Mouse (Mus musculus) cerebellum, postnatal 10 days (tissue): ENCODE data around the gene 4930438A08Rik.
"Not testable (repeated sequence)": the region's sequence is repeated elsewhere in the genome, so short reads cannot be mapped to it uniquely, and the experiment has no call there.

Experiments used
- DNase-seq, 2 experiments: peaks; one replicate each; pipeline ENCODE4 v3.0.0; 2021; ENCODE audit warnings: mixed read lengths in 2 of 2

4930438A08Rik gene

GRCm38 (mm10) chr11:58274572-58274971 is at the start of gene 4930438A08Rik:
4930438A08Rik (plus strand) TSS chr11:58274799.
- DNase-seq: no peak

GRCm38 (mm10) chr11:58224872-58225271 is 49.7 kb upstream of the 4930438A08Rik start:
- DNase-seq: not testable (repeated sequence)

GRCm38 (mm10) chr11:58225655-58226054 is 48.9 kb upstream of the 4930438A08Rik start:
- peak; percentile 76 to 85 for DNase-seq

- no peak for DNase-seq
Observed at GRCm38 (mm10) chr11:58226425-58226824, 48.2 kb upstream of the 4930438A08Rik start.

GRCm38 (mm10) chr11:58228021-58228420 is 46.6 kb upstream of the 4930438A08Rik start:
- DNase-seq: not testable (repeated sequence)

- no peak for DNase-seq
Observed at GRCm38 (mm10) chr11:58230396-58230910, 44.1 kb upstream of the 4930438A08Rik start.

GRCm38 (mm10) chr11:58231156-58231555 is 43.4 kb upstream of the 4930438A08Rik start:
- no peak for DNase-seq

- DNase-seq: not testable (repeated sequence)
Observed at GRCm38 (mm10) chr11:58234551-58234950, 40.0 kb upstream of the 4930438A08Rik start.

- DNase-seq: peak; percentile 24 to 28
Observed at GRCm38 (mm10) chr11:58235152-58235551, 39.4 kb upstream of the 4930438A08Rik start.

- DNase-seq: peak; percentile 49 to 67
Observed at GRCm38 (mm10) chr11:58238840-58239791, 35.5 kb upstream of the 4930438A08Rik start.

- DNase-seq: peak; percentile 24 to 33
Observed at GRCm38 (mm10) chr11:58247294-58247693, 27.3 kb upstream of the 4930438A08Rik start.

- no peak for DNase-seq
Observed at GRCm38 (mm10) chr11:58249203-58249981, 25.2 kb upstream of the 4930438A08Rik start.

- DNase-seq: no peak
Observed at GRCm38 (mm10) chr11:58250550-58250949, 24.0 kb upstream of the 4930438A08Rik start.

GRCm38 (mm10) chr11:58254411-58254810 is 20.2 kb upstream of the 4930438A08Rik start:
- no peak for DNase-seq

- DNase-seq: no peak
Observed at GRCm38 (mm10) chr11:58257816-58258215, 16.8 kb upstream of the 4930438A08Rik start.

- no peak for DNase-seq
Observed at GRCm38 (mm10) chr11:58260156-58260555, 14.4 kb upstream of the 4930438A08Rik start.

GRCm38 (mm10) chr11:58261826-58262225 is 12.8 kb upstream of the 4930438A08Rik start:
- DNase-seq: no peak

GRCm38 (mm10) chr11:58262336-58262735 is 12.3 kb upstream of the 4930438A08Rik start:
- no peak for DNase-seq

- DNase-seq: no peak
Observed at GRCm38 (mm10) chr11:58263516-58263915, 11.1 kb upstream of the 4930438A08Rik start.

- DNase-seq: no peak
Observed at GRCm38 (mm10) chr11:58264546-58264945, 10.1 kb upstream of the 4930438A08Rik start.

GRCm38 (mm10) chr11:58268285-58268684 is 6.3 kb upstream of the 4930438A08Rik start:
- DNase-seq: no peak

- no peak for DNase-seq
Observed at GRCm38 (mm10) chr11:58275756-58276155, 1.2 kb downstream of the 4930438A08Rik start.

- no peak for DNase-seq
Observed at GRCm38 (mm10) chr11:58281970-58282496, 7.4 kb downstream of the 4930438A08Rik start.
